Mouse (Mus musculus) limb, embryonic 14.5 days (tissue): Measurements from ENCODE around the gene Angptl4. TPM values are rescaled to one million over a fixed set of nuclear protein-coding genes. Genes with fewer than 3 reads are reported as not detected.
A peak's percentile ranks its signal among the peaks of the same experiment; 100 is the strongest.

Experiments
- ATAC-seq: fragments of 200-750 bp; cut with Nextera tagmentation; 2 replicates; pipeline ENCODE4 v1.8.0; 2017; ENCODE audit warnings: low read depth, moderate number of reproducible peaks, moderate TSS enrichment; ENCODE audit not compliant: low FRiP score
- DNase-seq: peaks from one replicate; pipeline ENCODE4 v3.0.0-alpha.2; 2015; ENCODE audit warnings: low spot score
- H3K27ac ChIP-seq: fragments of 300-500 bp; sonication (generic); replicated peaks from 2 replicates; pipeline ENCODE4 v1.5.1; 2014; ENCODE audit warnings: low read depth, mild to moderate bottlenecking, low read length, moderate library complexity, mixed read lengths
- H3K27me3 ChIP-seq: fragments of 300-500 bp; sonication (generic); 2 replicates; pipeline ENCODE4 v1.6.1; 2014; ENCODE audit warnings: low read length, mixed read lengths; ENCODE audit not compliant: control insufficient read depth, insufficient read depth
- H3K36me3 ChIP-seq: fragments of 300-500 bp; sonication (generic); 2 replicates; pipeline ENCODE4 v1.6.1; 2014; ENCODE audit warnings: mild to moderate bottlenecking, low read length, moderate library complexity, mixed read lengths; ENCODE audit not compliant: control insufficient read depth, insufficient read depth
- H3K4me1 ChIP-seq: fragments of 300-500 bp; sonication (generic); 2 replicates; pipeline ENCODE4 v1.6.1; 2014; ENCODE audit warnings: antibody characterized with exemption, low read length, mixed read lengths; ENCODE audit not compliant: control insufficient read depth, insufficient read depth
- H3K4me2 ChIP-seq: fragments of 300-500 bp; sonication (generic); replicated peaks from 2 replicates; pipeline ENCODE4 v1.6.1; 2014; ENCODE audit warnings: low read depth, mild to moderate bottlenecking, low read length, moderate library complexity; ENCODE audit not compliant: severe bottlenecking
- H3K4me3 ChIP-seq: fragments of 300-500 bp; sonication (generic); replicated peaks from 2 replicates; pipeline ENCODE4 v1.5.1; 2014; ENCODE audit warnings: low read length
- H3K9ac ChIP-seq: fragments of 300-500 bp; sonication (generic); 2 replicates; pipeline ENCODE4 v1.6.1; 2014; ENCODE audit warnings: mild to moderate bottlenecking, low read depth, low read length, moderate library complexity; ENCODE audit not compliant: severe bottlenecking
- H3K9me3 ChIP-seq: fragments of 300-500 bp; sonication (generic); 2 replicates; pipeline ENCODE4 v1.6.1; 2016; ENCODE audit warnings: low read length; ENCODE audit not compliant: control insufficient read depth
- POLR2A ChIP-seq: fragments of 200-500 bp; IDR thresholded peaks from 2 replicates; pipeline ENCODE4 v1.8.0; 2012; ENCODE audit warnings: inconsistent platforms, mild to moderate bottlenecking, moderate library complexity, borderline replicate concordance; ENCODE audit not compliant: insufficient read depth, insufficient read length; ENCODE audit errors: extremely low read depth
- WGBS: fragments of 180-500 bp; shearing (Covaris S2); extraction: QIAGEN DNeasy Blood & Tissue Kit; methylation state at CpG from one replicate; pipeline ENCODE4 v1.1.7; 2014; 5-methylcytosine and 5-hydroxymethylcytosine counted together
- polyA plus RNA-seq, 2 experiments: library from polyadenylated mRNA; depleted of rRNA in 1 of 2; stranded (reverse) in 1 of 2; unstranded in 1 of 2; fragments of >200 nt; fragmentation: Nextera tagmentation in 1 of 2; extraction: Ambion mirVana in 1 of 2; gene quantifications; 2 replicates each; pipeline versions ENCODE4 v1.2.1 to v1.2.3; 2012 to 2014

Angptl4 gene
- polyA plus RNA-seq, 2 experiments = 29.7 to 44.2 TPM

DNA sequence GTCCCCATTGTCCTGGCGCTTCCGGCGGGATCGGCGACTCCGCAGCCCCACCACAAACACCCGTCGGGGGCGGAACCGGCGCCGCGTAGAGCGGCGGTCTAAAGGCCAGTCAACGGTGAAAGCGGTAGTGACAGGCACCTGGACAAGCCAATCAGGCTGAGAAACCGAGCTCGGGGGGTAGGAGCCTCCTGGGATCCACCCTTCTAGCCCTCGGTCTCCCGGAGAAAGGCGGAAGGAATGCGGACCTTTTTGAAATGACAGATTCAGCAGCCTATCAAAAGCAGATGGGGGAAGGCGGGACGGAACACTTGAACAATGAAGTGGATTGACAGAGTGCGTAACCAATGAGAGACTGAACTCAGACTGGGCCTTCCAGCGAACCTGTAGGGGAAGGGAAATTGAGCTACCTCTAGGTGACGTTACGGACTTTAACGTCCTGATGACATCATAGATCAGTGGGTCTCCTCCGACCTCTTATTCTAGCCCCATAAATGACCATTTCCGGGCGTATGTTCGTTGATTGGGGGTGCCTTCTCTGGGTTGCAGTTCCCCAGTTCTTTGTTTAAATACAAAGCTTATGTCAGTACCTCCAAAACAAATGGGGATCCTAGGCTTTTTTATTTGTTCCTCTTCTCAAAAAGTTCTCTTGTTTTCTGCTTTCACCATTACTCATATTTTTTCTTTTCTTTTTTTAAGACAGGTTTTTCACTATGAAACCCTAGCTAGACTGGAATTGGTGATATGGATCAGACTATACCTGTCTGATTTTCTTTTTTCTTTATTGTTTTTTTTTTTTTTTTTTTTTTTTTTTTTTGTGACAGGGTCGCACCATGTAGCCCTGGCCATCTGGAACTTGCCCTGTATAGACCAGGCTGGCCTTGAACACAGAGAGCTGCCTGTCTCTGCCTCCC lies 21.1 kb downstream of the Angptl4 start, which contains the start of gene Rab11b:
Gene Rab11b, minus strand, starts transcription at position 276 of the 911 bp plus-strand sequence.
- Histone ChIP-seq H3K9me3 (no peaks in the 10 kb centered on the region), H3K4me3 (peak within 1 kb of the TSS; percentile 67), H3K9ac (peak within 1 kb of the TSS; percentile 96), H3K4me1 (peaks cover 15% of the 10 kb centered on the region), H3K36me3 (no peaks in the 10 kb centered on the region; the same call in 1 of the 2 replicates), H3K27me3 (no peaks in the 10 kb centered on the region), H3K27ac (peak within 1 kb of the TSS; percentile 99), H3K4me2 (peak within 1 kb of the TSS; percentile 63)
- no peak for TF ChIP-seq POLR2A
- ATAC-seq = peak; percentile 99
- 2% methylated on average over 35 of the region's 35 CpGs for WGBS
- peak; percentile 100 for DNase-seq

DNA sequence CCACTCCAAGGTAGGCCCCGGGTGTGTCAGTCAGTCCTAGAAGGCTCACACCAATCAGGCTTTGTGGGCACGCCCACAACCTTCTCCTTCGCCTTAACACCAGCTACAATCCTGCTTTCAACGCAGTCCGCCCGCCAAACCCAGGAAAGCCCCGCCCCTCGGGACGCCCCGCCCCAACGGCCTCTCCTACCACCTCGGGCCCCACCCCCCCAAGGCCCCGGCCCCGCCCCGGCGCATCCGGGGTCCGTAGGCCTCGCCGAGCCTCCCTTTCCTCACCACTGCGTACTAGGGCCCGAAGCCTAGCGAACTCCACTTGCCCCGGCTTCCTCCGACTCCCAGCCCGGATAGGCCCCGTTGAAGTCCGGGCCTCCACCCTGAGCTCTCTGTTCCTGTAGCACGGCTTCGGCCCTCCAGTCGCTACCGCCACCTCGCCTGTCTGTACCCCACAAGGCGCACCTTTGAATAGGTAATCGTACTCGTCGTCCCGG lies 21.8 kb downstream of the Angptl4 start:
- H3K4me3 ChIP-seq = peak overlapping the region; percentile 67
- peak overlapping the region; percentile 63 for H3K4me2 ChIP-seq
- peak; percentile 51; the same call in 1 of the 2 replicates for TF ChIP-seq POLR2A
- ATAC-seq (peak; percentile 84), DNase-seq (peak; percentile 91)
- peak overlapping the region; percentile 99 for H3K27ac ChIP-seq
- no peaks in the 10 kb centered on the region; the same call in 1 of the 2 replicates for H3K36me3 ChIP-seq
- peaks cover 15% of the 10 kb centered on the region for H3K4me1 ChIP-seq
- H3K27me3 ChIP-seq = no peaks in the 10 kb centered on the region
- under 1% methylated on average over 26 of the region's 38 CpGs for WGBS
- peak overlapping the region; percentile 96 for H3K9ac ChIP-seq
- H3K9me3 ChIP-seq = no peaks in the 10 kb centered on the region

DNA sequence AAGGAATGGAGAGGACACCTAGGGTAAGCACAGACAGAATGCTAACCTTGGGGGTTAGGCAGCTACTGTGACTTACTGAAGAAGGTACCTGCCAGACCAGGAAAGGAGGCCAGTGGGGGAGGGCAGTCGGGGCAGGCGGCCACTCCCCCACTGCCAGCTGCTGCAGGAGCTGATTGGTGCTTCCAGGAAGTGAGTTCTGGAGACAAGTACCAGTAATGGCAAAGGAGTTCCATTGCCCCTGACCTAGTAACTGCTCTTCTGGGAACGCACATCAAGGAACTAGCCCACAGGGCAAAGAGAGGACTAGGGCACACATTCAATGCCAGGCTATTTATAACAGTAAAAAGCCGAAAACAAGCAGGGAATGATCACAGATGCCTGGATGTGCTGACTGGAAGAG lies 24.4 kb downstream of the Angptl4 start:
- H3K4me3 ChIP-seq = no peak overlapping the region
- H3K27ac ChIP-seq = no peak overlapping the region
- H3K36me3 ChIP-seq = peaks cover 1% of the 10 kb centered on the region; the same call in 1 of the 2 replicates
- no peak overlapping the region for H3K4me2 ChIP-seq
- ATAC-seq (no peak), DNase-seq (no peak)
- peaks cover 15% of the 10 kb centered on the region for H3K4me1 ChIP-seq
- TF ChIP-seq POLR2A = no peak
- H3K9ac ChIP-seq = no peak overlapping the region
- WGBS = 48% methylated on average over 4 of the region's 4 CpGs
- no peaks in the 10 kb centered on the region for H3K9me3 ChIP-seq
- no peaks in the 10 kb centered on the region for H3K27me3 ChIP-seq

DNA sequence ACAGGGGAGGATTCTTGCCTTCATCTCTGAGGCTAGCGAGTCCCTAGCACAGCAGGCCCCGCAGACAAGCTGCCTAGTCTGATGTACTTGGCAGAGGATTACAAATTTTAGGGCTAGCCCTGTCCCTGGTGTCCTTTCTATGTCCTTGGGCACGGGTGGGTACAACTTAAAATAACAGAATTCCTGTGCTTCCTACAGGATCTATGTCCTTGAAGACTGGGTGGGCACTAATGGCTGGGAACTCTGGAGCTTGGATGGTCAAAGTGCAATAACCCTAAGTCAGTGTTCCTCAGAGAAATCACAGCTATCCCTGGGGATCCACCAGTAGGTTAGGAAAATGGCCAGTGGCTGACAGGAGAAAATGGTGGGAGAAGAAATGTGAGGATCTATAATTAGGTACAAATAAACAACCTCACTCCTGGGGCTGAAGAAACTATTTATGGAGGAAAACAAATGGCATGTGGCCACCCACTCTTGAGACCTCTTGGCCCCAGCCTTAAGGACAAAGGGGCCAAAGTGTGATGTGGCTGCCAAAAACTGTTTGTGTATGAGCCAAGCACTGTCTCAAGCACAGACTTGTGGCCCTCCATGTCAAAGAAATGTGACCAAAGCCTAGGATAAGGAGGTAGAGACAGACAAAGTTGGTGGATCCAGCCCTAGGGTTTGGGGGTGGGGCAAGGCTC lies 25.4 kb downstream of the Angptl4 start:
- H3K9me3 ChIP-seq = no peaks in the 10 kb centered on the region
- H3K9ac ChIP-seq = 0 out of 2 replicates have a peak overlapping the region, but pooled peaks have one; percentile 4
- H3K4me3 ChIP-seq = no peak overlapping the region
- TF ChIP-seq POLR2A = no peak
- DNase-seq = no peak
- no peak overlapping the region for H3K4me2 ChIP-seq
- H3K36me3 ChIP-seq = peaks cover 5% of the 10 kb centered on the region
- peaks cover 15% of the 10 kb centered on the region for H3K4me1 ChIP-seq
- 69% methylated on average over 3 of the region's 3 CpGs for WGBS
- ATAC-seq = no peak
- no peaks in the 10 kb centered on the region for H3K27me3 ChIP-seq
- H3K27ac ChIP-seq = no peak overlapping the region
